Mouse (Mus musculus) ES-Bruce4 (cell line): ENCODE measurements around the gene Slc9a8. TPM values are rescaled to one million over a fixed set of nuclear protein-coding genes. Genes with fewer than 3 reads are reported as not detected.

Experiments
- H3K27ac ChIP-seq: 2 replicates; pipeline ENCODE4 v1.5.1; 2012; ENCODE audit warnings: low read length, inconsistent platforms; ENCODE audit not compliant: insufficient read depth
- H3K27me3 ChIP-seq: 2 replicates; pipeline ENCODE4 v1.6.1; 2012; ENCODE audit warnings: mild to moderate bottlenecking, low read length, inconsistent platforms; ENCODE audit not compliant: control insufficient read depth, poor library complexity, insufficient read depth, severe bottlenecking
- H3K36me3 ChIP-seq: 2 replicates; pipeline ENCODE4 v1.6.1; 2012; ENCODE audit warnings: inconsistent platforms, mild to moderate bottlenecking, low read length, moderate library complexity; ENCODE audit not compliant: control insufficient read depth, poor library complexity, insufficient read depth, severe bottlenecking
- H3K4me1 ChIP-seq: one replicate; pipeline ENCODE4 v1.8.1; 2011; ENCODE audit warnings: low read length; ENCODE audit not compliant: control insufficient read depth, insufficient read depth
- H3K4me3 ChIP-seq: 2 replicates; pipeline ENCODE4 v1.5.1; 2011; ENCODE audit warnings: low read depth, mild to moderate bottlenecking, low read length
- H3K9ac ChIP-seq: 2 replicates; pipeline ENCODE4 v1.6.1; 2012; ENCODE audit warnings: low read depth, mild to moderate bottlenecking, inconsistent platforms; ENCODE audit not compliant: poor library complexity, severe bottlenecking
- H3K9me3 ChIP-seq: replicated peaks from 2 replicates; pipeline ENCODE4 v1.6.1; 2012; ENCODE audit warnings: mild to moderate bottlenecking, low read length, inconsistent platforms; ENCODE audit not compliant: control insufficient read depth, poor library complexity, insufficient read depth, severe bottlenecking
- CTCF ChIP-seq: IDR thresholded peaks from one replicate; pipeline ENCODE4 v1.8.1; 2011; ENCODE audit warnings: low read depth, low read length
- EP300 ChIP-seq: IDR thresholded peaks from 2 replicates; pipeline ENCODE4 v1.6.1; 2011; ENCODE audit warnings: low read depth, low read length; ENCODE audit not compliant: insufficient read depth
- POLR2A ChIP-seq: IDR thresholded peaks from one replicate; pipeline ENCODE4 v1.8.1; 2011; ENCODE audit warnings: low read length; ENCODE audit not compliant: insufficient read depth
- polyA plus RNA-seq: library from polyadenylated mRNA; stranded (reverse); fragments of >200 nt; gene quantifications from 2 replicates; pipeline ENCODE4 v1.2.4, GENCODE M21; 2011; ENCODE audit warnings: low read depth; ENCODE audit not compliant: missing spikeins, insufficient read depth, insufficient read length

The Slc9a8 gene
- 44.8 and 49.1 TPM in 2 replicates for polyA plus RNA-seq

DNA sequence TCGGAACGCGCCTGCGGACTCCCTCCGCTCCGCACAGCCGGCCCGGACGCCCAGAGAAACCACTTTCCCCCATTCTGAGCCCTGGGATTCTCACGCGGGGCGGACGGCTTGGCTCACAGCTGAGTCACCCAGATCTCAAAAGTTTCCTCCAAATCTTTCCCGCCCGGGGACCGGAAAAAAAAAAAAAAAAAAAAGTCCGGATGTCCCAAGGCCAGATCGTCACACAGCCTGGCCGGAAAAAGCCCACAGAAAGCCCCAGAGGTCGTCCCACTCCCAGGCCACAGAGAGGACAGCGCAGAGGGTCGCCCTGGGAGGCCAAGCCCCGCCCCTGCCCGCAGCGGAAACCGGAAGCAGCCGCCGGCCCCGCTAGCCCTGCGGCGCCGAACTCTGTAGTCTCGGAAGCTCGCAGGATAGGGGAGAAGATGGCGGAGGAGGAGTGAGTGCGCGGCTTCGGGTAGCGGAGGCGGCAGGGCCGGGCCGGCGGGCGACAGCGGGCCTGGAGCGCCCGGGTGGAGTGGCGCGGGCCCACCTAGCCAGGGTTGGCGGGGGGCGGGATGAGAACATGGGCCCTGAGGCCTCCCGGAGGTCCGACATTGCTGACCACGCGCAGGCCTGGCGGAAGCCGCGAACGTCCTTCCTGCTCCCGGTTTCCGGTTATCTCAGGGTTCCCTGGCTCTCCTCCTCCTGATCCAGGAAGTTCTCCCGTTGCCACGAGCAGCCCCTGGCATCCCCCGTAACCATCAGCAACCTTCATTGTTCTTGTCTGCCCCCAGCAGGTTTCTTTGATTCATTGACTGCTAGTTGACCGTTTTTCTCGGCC, at the start of gene Slc9a8:
TSS of gene Slc9a8 (plus strand) at position 383 of the 820 bp plus-strand sequence.
- peak within 1 kb of the TSS; percentile 96 for H3K4me3 ChIP-seq

GRCm38 (mm10) chr2:167373266-167373665, 48.2 kb upstream of the Slc9a8 start:
- no peaks in the 10 kb centered on the region for H3K27me3 ChIP-seq
- H3K27ac ChIP-seq: no peak overlapping the region
- H3K4me3 ChIP-seq: no peak overlapping the region
- no peak overlapping the region for H3K9ac ChIP-seq
- H3K9me3 ChIP-seq: no peaks in the 10 kb centered on the region
- no peaks in the 10 kb centered on the region for H3K4me1 ChIP-seq
- H3K36me3 ChIP-seq: no peaks in the 10 kb centered on the region
- TF ChIP-seq EP300 (no peak), POLR2A (no peak)

More for the DNA sequence above, at the start of gene Slc9a8:
- Histone ChIP-seq H3K9me3 (no peaks in the 10 kb centered on the region), H3K27ac (peak within 1 kb of the TSS; percentile 96), H3K27me3 (no peaks in the 10 kb centered on the region), H3K4me1 (no peaks in the 10 kb centered on the region), H3K36me3 (peaks cover 21% of the 10 kb centered on the region), H3K9ac (peak within 1 kb of the TSS; percentile 98)
- TF ChIP-seq POLR2A (no peak), CTCF (no peak), EP300 (no peak)

GRCm38 (mm10) chr2:167374191-167374805, 47.2 kb upstream of the Slc9a8 start:
- Histone ChIP-seq H3K9me3 (no peaks in the 10 kb centered on the region), H3K36me3 (no peaks in the 10 kb centered on the region), H3K9ac (no peak overlapping the region), H3K4me1 (peaks cover 3% of the 10 kb centered on the region), H3K27me3 (no peaks in the 10 kb centered on the region), H3K27ac (no peak overlapping the region), H3K4me3 (no peak overlapping the region)
- TF ChIP-seq POLR2A (no peak), CTCF (no peak), EP300 (no peak)

- TF ChIP-seq EP300 (no peak), CTCF (no peak), POLR2A (no peak)
- H3K9me3 ChIP-seq: no peaks in the 10 kb centered on the region
- peaks cover 3% of the 10 kb centered on the region for H3K4me1 ChIP-seq
- no peaks in the 10 kb centered on the region for H3K27me3 ChIP-seq
- no peaks in the 10 kb centered on the region for H3K36me3 ChIP-seq
- no peak overlapping the region for H3K4me3 ChIP-seq
- no peak overlapping the region for H3K9ac ChIP-seq
- no peak overlapping the region for H3K27ac ChIP-seq
Observed at GRCm38 (mm10) chr2:167375135-167375534, 46.4 kb upstream of the Slc9a8 start.

GRCm38 (mm10) chr2:167375688-167376087, 45.8 kb upstream of the Slc9a8 start:
- H3K9me3 ChIP-seq: no peaks in the 10 kb centered on the region
- no peaks in the 10 kb centered on the region for H3K27me3 ChIP-seq
- H3K36me3 ChIP-seq: no peaks in the 10 kb centered on the region
- no peak overlapping the region for H3K9ac ChIP-seq
- no peak overlapping the region for H3K27ac ChIP-seq
- H3K4me1 ChIP-seq: peaks cover 3% of the 10 kb centered on the region
- no peak overlapping the region for H3K4me3 ChIP-seq
- no peak for TF ChIP-seq EP300
- TF ChIP-seq POLR2A: no peak
- TF ChIP-seq CTCF: no peak

DNA sequence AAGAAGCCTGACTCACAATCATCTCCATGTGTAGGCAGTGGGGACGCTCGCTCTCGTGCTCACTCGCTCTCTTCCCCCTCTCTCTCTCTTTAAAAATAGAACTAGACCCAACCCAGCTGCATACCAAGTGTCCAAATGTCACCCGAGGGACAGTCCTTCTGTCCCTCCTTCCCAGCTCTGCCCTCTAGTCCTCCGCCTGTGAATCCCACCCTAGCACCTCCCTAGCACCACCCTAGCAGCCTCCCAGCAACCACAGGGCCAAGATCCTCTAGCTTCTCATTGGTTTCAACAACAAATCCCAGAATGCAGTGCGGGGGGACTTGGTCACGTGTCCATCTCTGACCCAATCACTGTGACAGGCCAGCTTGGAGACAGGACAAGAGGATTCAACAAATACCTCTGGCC, 45.4 kb upstream of the Slc9a8 start:
- Histone ChIP-seq H3K27ac (no peak overlapping the region), H3K9ac (no peak overlapping the region), H3K36me3 (no peaks in the 10 kb centered on the region), H3K4me1 (peaks cover 3% of the 10 kb centered on the region), H3K27me3 (no peaks in the 10 kb centered on the region), H3K9me3 (no peaks in the 10 kb centered on the region), H3K4me3 (peak overlapping the region; percentile 7; the same call in 1 of the 2 replicates)
- no peak for TF ChIP-seq EP300
- no peak for TF ChIP-seq CTCF
- no peak for TF ChIP-seq POLR2A
